Mouse (Mus musculus) urinary bladder, postnatal 10 days (tissue): Measurements from ENCODE around the gene Smg6.

ENCODE experiments used
- DNase-seq: peaks from one replicate; pipeline ENCODE4 v3.0.0; 2022; ENCODE audit warnings: low spot score

Smg6 gene

DNA sequence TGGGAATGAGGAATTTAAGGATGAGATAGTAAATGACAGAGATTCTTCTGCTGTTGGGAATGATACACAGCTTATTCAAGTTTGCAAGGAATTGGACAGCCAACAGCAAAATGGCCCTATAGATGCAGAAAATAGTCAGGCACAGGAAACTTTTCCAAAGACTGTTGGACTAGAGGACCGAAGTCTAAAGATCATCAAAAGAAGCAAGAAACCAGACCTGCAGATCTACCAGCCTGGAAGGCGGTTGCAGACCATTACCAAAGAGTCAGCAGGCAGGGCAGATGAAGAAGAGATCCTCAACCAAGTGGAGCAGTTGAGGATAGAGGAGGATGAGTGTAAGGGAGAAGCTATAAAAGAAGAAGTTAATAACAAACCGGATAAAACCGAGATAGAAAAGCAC is 3.5 kb downstream of the Smg6 start:
- DNase-seq: no peak

DNA sequence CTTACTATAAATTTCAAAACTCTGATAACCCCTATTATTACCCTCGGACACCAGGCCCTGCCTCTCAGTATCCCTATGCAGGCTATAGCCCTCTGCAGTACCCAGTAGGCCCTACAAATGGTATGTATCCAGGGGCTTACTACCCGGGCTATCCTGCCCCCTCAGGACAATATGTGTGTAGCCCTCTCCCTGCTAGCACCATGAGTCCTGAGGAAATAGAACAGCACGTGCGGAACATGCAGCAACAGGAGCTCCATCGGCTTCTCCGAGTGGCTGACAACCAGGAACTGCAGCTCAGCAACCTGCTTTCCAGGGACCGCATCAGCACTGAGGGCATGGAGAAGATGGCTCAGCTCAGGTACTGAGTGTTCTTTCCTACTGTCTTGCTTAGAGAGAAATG is 4.8 kb downstream of the Smg6 start:
- DNase-seq: no peak

DNA sequence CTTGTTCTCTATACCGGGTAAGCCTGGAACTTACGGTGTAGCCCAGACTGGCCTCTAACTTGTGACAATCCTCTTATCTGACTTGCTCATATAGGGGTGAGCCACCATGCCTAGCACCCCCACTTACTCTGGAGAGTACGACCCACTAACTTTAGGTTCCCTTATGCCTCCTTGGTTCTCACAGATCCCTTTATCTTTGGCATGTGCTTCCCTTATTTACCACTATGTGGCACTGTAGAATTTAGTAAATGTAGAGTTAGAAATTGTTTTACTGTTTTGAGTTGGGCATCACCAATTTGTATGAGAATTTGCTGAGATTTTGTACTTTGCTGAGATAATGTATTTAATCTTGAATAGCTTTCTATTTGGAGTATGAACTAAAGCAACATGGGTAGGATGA is 20.7 kb downstream of the Smg6 start:
- no peak for DNase-seq

DNA sequence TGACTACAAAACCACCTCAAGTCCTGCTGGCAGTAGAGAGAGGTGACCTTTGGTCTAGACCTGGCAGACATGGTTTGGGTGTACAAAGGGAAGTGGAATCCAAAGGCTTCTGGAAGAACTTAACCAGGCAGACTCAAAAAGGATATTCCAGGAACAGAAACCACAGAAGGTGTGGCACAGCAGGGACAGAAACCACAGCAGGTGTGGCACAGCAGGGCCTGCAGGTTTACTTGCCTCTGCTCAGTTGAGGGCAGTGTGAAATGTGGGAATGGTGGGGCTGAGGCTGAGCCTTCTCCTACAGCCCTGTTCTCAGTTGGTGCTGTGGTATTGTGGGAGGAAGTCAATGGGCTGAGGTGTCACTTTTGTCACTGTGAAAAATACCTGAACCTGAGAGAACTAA is 29.3 kb downstream of the Smg6 start:
- DNase-seq: no peak

DNA sequence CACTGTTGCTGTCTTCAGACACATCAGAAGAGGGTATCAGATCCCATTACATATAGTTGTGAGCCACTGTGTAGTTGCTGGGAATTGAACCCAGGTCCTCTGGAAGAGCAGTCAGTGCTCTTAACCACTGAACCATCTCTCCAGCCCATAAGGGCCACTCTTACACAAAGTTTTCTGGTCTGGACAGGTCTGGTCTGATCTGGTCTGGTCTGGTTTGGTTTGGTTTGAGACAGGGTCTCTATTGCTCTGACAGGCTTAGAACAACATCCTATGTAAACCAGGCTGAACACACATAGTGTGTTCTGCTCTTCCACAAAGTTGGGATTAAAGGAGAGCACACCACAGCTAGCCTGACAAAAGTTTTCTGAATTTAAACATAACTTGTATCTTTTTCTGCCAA is 30.4 kb downstream of the Smg6 start:
- DNase-seq: no peak

DNA sequence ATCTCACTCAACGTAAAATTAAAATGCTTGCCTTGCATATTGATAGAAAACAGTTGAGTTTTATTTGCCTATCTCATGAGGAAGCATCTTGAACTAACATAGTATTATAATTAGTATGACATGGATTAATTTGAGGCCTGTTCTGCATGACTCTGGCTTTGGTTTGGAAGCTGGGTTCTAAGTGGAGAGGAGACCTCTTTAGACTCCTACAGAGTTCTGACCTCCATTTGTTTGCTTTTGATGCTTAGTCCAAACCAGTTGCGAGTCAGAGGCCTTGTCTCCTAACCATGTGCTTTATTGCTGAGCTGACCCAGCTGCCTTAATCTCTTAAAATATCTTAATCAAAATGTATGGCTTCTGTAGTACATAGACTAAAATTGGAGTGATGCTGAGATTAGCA is 32.0 kb downstream of the Smg6 start:
- no peak for DNase-seq

DNA sequence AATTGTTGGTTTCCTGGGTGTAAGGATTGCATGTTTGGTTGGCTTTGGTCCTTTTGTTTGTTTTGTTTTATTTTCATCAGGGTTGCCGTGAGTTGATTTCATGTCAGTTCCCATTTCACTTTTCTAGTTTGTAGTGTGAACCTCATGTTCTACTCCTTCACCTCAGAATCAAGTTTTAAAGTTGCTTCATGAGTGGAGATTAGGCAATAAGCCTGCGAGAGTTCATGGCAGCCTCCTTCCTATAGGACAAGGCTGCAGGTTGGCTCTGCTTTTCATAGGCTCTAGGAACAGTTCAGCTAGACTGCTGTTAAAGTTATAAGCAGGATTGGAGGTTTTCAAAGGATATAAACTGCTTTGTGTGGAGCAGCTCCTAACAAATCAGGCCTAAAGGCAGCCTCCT is 33.9 kb downstream of the Smg6 start:
- no peak for DNase-seq

DNA sequence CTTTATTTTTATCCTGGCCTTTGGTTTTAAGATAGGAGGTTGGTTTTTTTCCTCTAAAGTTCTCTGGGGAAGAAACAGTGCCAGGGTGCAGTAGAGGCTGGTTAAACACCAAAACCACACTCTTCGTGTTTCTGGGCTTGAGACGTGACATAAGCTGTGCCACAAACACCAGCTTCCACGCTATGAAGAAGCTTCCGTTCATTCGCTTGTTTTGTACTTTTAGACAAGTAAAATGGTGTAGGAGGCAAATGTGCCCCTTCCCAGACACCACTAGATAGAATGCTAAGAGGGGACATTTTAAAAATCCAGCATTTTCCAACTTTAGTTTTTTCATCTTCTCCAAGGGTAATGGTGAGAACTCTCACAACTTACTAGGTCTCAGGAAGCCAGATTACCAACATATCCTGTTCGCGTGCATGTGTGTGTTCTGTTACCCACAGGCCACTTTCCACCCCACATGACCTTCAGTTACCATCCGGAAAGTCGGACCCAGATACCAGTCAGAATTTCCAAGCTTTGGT is 34.5 kb downstream of the Smg6 start:
- no peak for DNase-seq

DNA sequence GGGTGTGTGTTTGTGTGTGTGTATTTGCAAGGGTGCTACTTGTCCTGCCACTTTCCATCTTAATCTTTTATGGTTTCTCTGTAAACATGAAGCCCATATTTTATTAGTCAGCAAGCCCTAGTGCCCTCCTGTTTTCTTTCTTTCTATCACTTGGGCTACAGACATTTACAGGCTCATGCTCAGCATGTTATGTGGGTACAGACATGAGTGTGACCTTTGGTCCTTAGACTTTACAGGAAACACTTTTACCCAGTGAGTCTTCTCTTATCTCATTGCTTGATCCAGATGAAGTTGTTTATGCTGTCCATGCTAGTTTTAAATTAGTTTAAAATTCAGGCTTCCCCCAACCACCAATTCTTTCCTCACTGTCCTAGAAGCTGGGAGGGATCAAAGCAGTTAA is 36.3 kb downstream of the Smg6 start:
- DNase-seq: no peak

DNA sequence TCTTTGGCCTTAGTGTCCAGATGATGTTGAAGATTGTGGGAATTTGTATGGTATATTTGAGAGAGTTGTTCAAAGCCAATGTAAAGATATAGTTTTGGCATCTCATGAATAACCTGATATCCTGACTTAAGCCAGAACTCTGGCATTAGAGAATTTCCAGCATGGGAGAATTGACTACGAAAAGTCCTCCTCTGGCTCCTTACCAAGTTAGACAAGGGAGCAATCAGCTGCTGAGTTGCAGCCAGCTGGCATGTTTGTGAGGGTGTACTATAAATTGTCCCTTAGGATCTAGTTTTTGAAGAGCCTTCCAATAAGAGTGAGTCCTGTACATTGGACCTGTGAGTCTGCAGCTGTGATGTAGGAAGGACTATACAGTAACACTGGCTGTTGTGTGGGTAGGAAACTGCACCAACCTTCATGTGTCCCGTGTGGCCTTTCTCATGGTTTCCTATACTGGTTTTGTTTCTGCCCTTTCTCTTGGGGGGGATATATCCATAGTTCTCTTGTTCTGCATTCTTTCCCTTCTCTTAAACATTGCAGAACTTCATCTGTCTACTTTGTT is 37.3 kb downstream of the Smg6 start:
- DNase-seq: no peak

DNA sequence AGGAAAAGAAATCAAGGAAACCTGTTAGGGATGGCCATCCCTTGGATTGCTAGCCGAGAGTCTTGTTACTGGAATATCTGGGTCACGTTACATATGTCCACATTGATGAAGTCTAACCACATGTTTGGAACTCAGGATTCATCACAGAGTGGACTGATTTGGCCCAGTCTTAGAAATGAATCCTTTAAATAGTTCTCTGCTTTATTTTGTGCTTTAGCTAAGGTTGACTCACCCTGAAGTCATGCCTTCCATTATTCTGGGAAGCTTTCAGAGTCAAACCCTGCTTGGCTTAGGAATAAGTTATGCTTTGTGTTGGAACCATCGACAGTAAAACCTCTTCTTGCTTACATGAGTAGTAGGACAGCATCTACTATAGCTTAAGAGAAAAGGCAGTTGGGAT is 39.9 kb downstream of the Smg6 start:
- no peak for DNase-seq

DNA sequence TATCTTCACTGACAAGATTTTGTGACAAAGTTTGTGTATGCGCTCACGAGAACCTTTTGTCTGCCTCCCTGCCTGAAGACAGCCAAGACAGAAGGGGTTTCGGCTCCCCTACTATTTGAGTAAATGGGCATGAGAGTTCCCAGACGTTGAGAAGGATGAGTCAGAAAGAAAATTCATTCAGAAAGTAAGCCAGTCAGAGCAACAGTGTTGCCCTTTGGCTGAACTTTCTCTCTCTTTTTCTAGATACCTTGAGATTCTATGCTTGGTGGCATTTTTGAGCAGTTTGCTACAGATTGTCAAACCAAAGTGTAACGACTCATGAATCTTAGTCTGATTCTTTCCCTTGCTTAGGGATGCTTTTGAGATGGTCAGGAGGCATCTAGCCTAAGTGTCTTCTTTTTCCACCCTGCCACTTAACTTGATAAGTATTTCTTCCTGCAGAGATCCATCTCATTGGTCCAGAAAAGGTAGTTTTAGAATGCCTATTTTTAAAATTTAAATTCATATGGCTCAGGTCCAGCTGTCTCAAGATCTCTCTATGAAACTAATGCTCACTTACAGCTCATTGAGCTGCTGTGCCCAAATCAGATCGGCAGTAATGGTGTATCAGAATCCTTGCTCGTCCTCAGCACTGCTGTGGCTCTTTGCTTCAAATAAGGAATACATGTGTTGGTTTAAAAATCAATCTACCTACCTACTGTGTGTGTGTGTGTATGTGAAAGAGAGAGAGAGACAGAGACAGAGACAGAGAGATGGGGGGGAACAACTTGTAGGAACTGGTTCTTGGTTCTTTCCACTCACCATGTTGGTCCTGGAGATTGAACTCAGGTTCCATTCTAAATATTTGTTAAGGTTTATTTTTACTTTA is 47.9 kb downstream of the Smg6 start:
- DNase-seq: no peak

DNA sequence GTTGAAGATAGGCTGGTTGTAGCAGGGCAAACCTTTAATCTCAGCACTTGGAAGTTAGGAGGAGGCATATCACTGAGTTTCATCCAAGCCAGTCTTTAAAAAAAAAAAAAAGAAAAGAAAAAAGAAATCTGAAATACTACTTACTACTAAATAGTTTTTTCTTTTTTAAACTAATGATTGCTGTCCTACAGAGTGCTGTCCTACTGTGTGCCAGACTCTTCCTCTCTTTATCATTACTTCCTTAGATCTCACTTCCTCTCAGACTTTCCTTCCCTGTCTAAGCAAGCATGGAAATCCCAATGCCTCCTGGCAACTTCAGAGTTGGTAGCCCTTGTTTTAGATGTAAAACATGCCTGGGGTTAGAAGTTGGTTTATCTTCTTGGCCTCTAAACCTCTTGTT is 49.0 kb downstream of the Smg6 start:
- no peak for DNase-seq

DNA sequence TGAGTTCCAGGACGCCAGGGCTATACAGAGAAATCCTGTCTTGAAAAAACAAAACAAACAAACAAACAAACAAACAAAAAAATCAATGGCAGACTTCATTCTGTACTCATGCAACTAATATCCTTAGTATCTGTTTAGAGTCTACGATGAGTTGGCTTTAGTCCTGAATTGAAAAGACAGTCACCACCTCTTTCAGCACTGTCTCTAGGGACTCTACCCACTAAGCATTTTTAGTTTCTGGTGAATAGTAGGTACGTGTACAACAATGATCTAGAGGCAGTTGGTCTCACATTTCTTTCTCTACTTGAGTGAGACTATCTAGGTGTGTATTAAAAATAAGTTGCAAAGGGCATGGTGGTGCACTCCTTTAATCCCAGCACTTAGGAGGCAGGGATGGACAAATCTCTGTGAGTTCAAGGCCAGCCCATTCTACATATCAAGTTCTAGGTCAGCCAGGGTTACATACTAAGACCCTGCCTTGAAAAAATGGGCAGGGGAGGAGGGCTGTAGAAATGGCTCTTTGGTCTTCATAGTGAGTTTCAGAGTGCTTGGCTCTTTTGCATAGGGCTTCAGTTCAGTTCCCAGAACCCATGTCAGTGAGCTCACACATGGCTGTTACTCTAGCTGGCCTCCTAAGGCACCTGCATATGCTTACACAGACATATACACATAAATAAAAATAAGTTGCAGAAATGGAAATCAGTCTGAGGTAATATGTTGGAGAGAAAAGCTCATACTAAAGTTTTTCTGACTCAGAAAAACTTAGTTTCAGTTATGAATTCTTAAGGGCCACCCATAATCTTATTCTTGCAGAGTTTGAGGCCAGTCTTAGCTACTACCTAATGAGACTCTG is 51.4 kb downstream of the Smg6 start:
- DNase-seq: no peak

DNA sequence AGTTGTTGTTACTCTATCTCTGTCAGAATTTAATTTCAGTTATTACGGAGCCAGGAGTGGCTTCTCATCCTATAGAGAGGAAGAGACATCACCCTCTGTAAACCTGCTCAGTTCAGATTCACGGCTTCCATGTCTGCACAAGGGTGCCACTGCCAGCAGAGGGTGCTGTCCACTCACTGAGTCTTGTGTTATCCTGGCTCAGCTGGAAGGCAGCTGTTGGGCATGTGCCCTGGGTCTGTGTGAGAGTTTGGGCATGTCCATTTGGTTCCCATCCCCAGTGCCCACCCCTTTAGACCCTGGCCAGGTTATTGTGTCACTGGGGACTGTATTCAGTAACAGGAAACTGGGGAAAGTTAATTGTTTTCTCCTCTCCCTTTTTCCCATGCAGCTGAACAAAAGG is 55.8 kb downstream of the Smg6 start:
- DNase-seq: peak; percentile 45

DNA sequence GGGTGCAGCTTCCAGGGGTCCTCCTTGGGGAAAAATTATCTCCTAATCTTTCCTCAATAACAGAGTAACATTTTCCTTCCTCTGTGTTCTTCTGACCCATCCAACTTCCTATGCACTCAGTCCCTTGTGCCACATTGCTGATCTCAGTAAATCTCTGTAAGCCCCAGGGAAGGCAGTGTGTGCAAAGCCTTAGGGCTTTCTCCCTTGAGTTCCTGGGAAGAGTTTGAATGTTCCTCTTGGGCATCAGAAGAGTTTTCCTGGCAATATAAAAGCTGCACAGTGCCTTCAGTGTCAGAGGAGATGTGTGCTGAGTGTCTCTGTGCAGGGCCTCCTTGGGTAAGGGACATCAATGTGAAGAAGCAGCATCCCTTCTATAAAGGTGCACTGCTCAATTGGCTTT is 56.6 kb downstream of the Smg6 start:
- DNase-seq: no peak

DNA sequence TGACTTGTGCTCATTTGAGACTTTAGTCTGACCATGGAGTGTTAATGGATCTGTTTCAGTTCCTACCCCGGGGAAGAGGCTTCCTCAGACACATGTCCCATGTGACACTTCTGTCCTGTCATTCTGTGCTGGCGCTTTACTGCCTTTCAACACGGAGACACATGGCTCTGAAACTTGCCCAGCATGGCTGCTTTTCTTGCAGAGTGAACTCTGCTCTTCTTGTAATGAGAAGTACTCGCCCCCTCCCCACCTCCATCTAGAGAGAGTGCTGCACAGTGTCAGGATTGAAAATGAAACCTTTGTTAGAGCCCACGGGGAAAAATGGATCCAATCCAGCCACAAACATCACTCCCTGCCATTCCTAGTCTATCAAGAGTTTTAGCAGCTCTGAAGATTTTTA is 62.5 kb downstream of the Smg6 start:
- no peak for DNase-seq

DNA sequence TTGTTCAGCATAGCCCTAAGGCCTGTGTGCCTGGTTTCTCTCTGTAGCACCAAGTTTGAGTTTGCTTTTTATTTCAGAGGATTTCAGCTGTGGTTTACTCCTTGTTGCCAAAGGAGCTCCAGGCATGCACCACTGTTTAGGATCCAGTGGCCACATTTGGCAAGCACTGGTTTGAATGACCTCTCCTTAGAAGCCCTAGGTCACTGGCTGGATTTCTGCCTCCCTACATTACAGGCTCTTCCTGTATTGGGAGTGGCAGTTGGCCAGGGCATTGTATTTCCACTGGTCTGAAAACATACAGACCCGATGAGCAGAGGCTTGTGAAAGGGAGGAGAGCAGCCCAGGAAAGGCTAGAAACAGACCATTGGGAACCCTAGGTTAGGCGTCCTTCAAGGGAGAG is 63.4 kb downstream of the Smg6 start:
- DNase-seq: no peak

DNA sequence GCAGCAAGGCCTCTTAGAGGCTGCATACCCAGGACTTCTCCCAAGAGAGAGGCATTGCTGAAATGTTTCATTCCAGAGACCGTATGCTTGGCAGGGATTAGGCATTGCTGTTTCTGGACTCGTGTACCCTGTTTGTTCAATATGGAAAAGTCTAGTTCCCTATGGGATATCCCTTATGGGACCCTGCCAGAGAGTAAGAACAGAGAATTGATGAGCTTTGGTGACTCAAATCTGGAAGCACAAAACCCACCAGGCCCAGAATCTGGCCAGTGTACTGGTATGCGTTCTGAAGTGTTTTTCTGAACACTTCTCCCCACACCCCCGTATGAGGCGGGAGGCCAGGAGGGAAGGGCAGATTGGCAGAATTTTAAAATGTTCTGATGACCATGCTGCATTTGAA is 64.9 kb downstream of the Smg6 start:
- DNase-seq: no peak

DNA sequence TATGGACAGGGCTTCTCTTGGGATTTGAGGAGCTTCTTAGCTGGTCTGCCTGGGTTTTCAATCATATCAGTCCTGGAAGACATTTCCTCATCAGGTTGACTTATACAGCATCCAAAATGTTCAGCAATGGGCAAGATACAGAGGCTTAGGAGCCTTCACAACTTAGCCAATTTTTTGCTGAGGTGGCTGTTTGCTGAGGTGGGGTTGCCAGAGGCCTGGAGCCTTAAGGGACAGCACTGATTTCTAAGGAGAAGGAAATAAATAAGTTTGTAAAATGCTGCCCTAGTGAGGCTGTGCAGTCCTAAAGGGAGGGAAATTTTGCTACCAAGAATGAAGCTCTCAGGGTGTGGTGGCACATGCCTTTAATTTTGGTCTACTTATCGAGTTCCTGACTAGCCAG is 65.7 kb downstream of the Smg6 start:
- DNase-seq: no peak

DNA sequence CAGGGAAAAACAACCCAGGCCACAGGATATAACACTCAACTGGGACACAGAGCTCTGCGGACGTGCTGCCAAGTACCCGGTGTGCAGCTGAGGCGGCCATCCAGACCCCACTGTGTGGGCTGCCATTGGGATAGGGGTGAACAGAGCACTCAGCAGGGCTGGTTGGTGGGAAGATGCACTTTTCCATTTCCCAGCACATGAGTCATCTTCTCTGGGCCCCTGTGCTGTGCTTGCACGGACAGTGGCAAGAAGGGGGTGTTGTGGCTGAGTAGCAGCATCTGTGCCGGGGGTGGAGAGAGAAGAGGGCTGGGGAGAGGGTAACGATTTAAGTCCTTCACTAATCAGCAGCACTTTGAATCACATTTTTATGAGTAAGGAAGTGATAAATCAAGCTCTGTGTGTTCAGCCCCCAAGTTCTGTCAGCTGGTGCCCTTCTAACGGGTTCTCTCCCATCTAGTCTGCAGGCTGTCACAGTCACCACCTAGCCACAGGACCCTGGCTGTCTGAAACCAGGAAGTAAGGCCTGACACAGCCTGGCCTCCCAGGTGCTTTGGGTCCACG is 66.9 kb downstream of the Smg6 start:
- no peak for DNase-seq

DNA sequence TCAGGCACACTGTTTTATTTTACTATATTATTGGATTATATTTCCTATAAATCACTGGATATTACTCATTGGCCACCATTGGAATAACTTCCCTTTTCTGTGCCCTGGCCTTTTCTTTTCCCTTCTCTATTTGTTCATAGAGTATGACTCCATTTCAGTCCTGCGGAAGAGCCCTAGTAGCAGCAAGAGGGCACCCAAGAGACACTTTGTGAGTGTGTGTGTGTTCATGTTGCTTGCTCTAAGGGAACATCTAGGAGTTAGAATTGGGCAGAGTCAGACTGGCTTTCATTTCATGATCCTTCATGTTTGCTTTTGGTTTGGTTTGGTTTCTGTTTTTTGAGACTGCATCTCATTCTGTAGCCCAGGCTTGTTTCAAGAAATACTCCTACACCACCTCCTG is 68.5 kb downstream of the Smg6 start:
- no peak for DNase-seq

DNA sequence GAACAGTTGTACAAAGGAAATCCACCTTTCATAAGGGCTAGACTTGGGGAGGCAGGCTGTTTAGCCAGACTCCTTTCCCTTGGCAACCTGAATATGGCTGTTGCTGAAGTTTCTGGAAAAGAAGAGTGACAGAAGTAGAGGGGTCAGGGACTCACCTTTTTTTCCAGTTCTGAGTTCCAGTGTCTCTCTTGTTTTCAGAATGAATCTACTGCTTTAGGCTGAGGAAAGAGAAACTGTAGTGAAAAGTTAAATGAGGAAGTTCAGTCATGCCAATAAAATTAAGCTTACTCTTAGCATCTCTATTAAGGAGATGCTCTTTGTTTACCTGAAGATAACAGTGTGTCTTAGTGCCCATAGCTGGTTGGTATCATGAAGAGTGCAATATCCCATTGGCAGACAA is 69.2 kb downstream of the Smg6 start:
- no peak for DNase-seq
